Mouse (Mus musculus) cerebellum, adult 8-10 months (tissue): ENCODE data around the gene Ndufb11.

Source experiments
- DNase-seq: peaks from one replicate; pipeline ENCODE4 v3.0.0; 2022

Ndufb11 gene

DNA sequence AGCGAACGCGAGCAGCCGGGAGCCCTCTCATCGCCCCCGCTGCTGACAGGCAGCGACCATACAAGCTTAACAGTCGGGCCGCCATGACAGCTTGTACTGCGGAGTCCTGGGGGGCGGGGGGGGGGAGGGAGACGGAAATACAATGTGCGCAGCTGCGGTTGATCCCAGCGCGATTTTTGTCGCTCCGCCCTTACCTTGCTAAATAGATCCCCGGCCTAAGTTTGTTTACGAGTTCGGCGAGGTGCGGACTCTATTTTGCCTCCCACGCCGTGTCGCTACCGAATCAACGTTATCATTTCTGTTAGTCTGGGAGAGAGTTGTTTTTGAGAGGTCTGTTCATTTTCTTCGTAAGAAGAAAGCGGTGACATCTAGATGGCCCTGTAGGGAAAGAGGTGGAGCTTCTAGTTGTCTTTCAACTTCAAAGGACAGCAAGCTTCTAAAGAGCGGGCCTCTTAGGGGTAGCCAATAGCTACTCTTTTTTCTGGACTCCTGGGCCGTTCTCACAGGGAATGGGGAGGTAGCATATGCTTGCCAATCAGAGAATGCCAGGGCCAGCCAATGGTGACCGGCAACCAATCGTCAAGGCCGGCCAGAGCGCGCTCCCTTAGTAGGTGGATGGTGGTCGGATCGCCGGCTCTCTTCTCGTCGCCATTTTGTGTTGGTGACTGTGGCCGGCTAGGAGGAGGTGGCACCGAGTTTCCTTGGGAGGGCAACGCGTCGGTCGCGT lies at the start of gene Ndufb11, which contains the start of gene Rbm10:
Gene Ndufb11, minus strand, starts transcription at position 444 of the 727 bp plus-strand sequence.
Gene Rbm10, plus strand, starts transcription at position 328 of the 727 bp plus-strand sequence.
- peak; percentile 76 for DNase-seq

DNA sequence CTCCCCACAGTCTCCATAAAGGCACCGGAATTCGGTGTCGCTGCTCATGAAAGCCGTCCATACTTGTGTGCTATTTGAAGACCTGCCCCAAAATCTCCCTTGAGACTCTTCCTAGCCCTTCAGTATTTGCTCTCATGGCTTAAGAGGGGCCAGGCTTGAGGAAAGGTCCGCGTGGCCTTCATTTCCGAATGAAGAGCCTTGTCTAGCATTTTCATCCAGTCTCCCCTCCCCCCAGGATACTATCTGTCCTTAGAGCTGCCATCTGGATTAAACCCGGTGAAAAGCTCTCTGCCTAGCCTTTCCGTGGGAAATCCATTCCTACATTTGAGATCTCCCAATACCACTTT lies 46.0 kb upstream of the Ndufb11 start:
- DNase-seq: no peak

DNA sequence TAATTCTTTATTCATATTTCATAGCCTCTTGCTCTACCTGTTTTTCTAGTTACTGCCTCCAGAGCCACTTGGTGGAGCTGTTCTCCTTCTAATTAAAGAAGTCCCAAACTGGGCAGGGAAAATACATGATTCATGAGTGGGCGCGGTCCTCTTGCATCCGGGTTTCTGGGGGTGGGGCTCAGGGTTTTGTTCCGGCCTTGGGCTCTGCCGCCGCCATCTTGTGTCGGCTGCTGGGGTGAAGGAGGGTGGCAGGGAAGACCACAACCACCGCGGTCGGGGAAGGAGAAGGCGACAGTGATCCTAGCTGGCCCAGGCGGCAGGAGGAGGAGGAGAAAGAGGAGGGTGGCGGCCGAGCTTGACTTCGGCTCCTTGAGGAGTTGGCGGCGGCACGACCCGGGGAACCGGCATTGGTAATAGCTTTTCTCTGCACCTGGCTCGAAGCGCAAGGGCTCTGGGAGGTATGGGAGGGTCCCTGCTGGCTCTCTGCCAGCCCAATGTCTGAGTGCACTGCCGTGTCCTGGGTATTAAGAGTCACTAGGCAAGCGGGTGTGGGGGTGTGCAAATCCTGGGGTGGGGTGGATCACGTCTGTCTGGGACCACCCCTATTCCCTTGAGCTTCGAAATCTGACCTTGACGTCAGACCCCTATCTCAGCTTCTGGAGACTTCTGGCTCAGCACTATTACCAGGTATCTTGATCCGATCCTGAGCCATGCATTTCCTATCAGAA lies 45.5 kb upstream of the Ndufb11 start:
- peak; percentile 76 for DNase-seq

DNA sequence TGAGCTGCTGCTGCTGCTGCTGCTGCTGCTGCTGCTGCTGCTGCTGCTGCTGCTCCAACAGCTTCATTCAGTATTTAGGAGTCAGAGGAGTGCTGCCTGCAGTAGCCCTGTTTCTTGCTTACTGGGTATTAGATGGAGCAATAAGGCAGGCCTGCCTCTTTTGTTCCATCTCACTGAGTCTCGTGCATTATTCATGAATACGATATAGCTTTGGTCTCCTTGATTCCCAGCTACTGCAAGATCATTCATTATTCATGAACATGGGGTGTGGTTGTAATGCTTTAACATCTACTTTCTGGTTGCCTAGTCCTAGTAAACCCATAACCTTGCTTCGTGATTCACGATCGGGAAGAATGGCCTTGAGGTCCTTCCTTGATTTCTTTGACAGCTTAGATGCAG lies 44.9 kb upstream of the Ndufb11 start:
- DNase-seq: no peak

DNA sequence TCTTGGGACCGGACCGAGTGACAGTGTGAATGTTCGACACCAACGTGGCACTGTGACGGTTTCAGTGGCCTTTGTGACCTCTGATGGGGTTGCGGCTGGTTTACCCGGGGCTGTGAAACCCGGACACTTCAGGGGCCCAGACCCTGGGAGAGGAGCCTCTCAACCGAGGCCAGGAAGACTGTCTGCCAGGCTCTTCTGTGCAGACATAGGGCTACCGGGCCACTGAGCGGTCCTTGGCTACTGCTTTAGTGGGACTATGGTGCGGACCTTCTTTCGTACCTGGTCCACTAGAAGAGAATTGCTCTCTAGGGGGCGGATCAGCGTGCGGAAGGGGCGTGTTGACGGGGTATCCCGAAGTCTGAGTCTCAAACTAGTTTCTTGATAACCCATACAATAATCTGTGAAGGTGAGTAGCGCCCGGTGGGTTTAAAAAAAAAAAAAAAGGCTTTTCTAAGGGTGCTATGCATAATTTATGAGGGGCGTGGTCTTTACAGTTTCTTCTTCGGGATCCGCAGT lies 41.5 kb upstream of the Ndufb11 start:
- peak; percentile 15 for DNase-seq

DNA sequence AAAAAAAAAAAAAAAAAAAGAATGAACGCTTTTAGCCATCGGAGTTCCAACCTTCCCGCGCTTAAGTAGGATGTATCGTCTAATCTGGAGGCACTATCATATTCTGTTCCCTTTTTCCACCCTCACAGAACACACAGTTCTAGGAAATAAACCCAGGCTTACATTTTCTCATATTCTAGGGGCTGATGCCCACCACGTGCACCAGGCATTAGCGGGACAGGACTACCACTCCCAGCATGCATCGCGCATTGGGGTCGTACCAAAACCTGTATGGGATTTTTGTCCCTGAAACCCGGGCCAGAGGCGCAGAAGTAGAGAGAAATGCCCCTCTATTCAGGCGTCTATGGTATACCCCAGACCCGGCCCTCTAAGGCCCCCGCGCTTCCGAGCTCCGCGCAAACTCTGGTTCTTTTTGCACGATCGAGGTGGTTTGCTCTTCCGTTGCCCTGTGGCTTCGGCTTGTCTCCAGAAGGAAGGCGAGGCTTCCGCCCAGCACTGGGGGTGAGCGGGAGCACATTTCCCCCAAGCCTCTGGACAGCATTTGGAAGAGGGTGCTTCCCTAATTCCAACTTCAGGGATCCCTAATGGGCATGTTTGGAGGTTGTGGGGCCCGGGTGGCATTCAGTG lies 40.7 kb upstream of the Ndufb11 start, which contains the start of gene Uba1:
Gene Uba1, plus strand, starts transcription at position 301 of the 627 bp plus-strand sequence.
- peak; percentile 67 for DNase-seq

DNA sequence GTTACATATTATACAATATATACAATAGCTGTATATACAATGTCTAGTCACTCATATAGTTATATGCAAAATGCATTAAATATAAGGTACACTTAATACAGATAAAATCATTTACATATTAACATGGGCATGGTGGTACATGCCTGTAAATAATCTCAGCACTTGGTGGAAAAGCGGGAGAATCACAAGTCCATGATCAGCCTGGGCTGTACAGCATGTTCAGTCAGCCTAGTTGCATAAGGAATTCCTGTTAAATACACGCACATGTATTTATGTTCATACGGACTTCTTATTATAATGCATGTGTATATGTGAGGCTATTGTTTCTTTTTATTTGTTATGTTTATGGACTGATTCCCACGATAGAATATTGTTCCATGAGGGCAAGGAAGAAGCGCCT lies 40.2 kb upstream of the Ndufb11 start:
- no peak for DNase-seq

DNA sequence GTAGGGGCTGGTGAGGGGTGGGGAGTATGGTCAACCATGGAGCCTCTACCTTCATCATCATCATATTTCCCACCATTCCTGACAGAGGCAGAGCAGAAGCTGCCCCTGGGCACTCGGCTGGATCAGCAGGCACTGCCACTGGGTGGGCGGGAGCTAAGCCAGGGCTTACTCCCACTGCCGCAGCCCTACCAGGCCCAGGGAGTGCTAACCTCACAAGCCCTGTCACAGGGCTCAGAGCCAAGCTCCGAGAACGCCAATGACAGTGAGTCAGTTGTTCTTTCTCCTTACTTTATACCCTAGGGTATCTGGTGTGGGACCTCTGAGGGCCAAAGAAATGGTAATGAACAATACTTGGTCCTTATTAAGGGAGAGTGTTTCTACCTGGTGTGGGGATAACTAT lies 27.4 kb upstream of the Ndufb11 start:
- DNase-seq: no peak

DNA sequence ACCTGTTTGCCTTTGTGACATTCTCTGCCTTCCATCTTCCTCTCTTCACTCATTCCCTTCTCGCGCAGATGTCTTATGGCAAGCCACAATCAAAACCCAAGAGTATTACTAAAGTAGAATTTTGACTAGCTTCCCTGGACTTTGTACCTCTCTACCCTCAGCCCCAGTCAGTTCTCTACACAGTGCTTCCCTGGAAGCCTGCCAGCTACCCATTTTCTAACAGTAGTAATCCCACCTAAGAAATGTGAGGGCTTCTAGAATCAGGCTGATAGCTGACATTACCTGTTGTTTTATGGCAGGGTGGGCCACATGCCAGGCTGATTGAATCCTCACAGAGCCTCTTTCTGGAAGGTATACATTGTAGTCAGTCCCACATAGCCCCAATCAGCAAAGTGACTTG lies 20.7 kb upstream of the Ndufb11 start:
- DNase-seq: no peak

DNA sequence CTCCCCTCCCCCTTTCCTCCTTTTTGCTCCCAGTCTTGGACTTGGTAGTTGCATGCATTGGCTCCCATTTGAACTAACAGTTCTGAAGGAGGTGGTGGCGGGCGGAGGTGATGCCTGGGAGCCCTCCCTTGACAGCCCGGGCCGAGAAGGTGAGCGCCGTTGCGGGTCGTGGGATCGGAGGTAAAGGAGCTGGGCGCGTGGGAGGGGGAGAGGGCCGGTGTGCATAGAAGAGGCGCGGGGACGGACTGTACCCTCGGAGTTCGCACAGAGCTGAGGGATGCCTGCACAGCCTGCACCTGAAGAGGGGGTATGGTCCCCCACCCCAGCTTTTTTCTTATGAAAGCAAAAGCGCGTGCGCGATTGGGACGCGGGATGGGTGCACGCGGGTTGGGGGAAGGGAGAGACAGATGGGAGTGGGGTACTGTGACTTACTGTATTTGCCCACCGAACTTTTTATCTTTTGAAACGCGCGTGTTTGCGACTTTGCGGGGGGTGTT lies 532 bp upstream of the Ndufb11 start:
- no peak for DNase-seq

DNA sequence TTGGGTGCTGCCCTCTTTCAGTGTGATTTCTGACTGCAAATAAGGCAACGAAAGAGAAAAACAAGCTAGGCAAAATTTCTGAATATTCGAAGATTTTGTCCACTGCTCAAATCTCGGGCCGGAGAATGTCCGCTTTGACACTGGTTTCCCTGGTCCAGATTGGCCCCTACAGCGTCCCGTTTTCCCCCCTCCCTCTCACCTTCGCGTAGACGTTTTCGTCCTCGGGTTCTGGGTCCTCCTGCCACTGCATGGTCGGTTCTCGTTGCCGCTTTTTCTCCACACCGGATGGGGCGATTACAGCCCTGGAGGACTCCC lies 601 bp downstream of the Ndufb11 start:
- no peak for DNase-seq

DNA sequence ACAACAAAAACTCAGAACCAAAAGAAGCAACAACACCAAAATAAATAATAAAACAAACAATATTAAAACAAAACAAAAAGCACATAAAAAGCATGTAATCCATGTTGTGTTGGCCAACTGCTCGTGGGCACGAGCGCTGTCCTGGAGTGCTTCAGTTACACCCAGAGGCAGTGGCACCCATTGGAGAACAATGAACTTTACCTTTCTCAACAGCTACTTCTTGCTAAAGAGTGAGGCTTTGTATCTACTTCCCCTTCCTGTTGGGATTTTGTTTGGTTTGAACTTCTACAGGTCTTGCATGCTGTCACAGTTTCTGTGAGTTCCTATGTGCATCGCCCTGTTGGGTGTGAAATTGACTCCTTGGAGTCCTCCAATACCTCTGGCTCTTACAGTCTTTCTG lies 8.9 kb downstream of the Ndufb11 start:
- DNase-seq: no peak

DNA sequence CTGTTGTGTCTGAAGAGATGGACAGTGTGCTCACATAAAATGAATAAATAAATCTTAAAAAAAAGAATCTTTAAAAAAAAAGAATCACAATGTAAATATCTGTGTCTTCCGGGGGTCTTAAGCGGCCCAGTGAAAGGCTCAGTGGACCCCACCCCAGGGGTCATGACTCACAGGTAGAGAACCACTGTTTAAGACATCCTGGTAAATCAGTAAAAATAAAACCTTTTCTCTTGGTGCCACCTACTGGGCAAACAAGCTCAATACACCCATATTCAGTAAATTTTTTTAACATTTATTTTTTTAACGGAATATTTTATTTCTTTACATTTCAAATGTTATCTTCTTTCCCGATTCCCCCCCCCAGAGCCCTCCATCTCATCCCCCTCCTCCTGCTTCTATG lies 29.5 kb downstream of the Ndufb11 start:
- DNase-seq: no peak

DNA sequence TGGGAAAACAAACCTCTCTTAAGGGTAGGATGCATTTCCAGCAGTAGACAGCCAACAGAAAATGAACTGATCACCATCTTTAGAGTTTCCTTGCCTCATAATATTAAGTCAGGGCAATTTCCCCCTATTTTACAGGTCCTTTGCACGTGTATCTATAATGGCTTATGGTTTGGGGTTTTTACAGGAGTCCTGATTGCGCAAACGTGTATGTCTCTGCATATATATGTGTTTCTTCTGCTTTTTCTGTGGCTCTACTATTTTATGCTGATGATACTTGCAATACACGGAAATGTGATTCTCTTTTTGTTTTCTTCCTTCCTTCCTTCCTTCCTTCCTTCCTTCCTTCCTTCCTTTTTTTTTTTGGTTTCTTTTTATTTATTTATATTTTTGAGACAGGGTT lies 43.5 kb downstream of the Ndufb11 start:
- DNase-seq: no peak

DNA sequence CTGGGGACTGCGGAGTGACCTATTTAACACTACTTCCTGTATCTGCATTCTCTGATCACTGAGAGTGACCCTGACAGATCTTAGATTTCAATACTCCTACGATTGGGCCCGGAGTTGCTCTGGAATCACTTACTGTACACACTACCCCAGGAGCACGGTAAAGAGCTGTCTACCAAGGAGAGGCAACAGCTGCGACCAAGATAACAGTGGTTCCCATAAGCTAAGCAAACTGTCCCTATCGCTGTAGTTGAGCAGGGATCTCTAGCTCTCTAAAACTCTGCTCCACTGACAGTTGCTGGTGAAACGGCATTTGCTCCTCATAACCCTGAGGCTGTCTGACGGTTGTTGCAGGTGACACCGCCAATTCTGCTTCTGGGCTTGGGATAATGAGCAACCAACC lies 44.7 kb downstream of the Ndufb11 start:
- no peak for DNase-seq

DNA sequence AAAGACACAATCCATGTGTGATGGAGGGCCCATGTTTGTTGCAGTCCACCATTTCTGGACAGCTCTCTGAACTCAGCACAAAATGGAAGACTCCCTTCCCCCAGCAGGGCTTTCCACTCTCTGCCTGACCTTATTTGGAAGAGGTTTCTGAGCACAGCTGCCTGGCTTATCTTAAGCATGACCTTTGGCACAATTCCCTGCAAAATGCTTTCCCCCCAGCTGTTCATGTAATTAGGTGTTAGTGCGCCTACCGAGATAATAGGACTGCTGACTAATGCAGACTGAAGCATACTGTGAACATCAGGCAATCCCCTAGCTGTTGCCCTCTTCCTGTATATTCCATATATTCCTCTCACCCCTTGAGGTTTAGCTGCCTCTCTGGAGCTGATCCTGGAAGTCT lies 46.4 kb downstream of the Ndufb11 start:
- DNase-seq: no peak
